Mouse (Mus musculus) T-cell, adult 2 months (primary cell): ENCODE results near the gene Mogat2.

Source experiments
- DNase-seq: peaks from one replicate; pipeline ENCODE4 v3.0.0; 2022; ENCODE audit warnings: low spot score

Mogat2 gene

DNA sequence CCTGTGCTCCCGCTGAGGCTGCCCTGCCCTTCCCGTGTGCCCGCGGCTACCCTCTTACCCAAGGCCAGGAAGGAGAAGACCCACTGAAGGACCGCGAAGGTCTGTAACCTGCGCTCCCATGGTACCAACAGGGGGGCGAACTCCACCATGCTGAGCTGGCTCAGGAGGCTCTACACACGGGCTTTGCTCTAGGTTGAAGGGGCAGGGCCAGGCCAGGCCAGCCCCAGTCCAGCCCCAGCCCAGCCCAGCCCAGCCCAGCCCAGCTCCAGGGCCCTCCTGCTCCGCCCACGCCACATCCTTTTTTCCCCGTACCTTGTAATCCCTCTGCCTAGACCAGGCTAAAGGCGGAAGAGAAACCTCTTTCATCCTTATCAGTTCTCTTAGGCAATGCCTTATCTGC lies at the start of gene Mogat2:
Gene Mogat2, minus strand, starts transcription at position 203 of the 400 bp plus-strand sequence.
- DNase-seq, result no peak

DNA sequence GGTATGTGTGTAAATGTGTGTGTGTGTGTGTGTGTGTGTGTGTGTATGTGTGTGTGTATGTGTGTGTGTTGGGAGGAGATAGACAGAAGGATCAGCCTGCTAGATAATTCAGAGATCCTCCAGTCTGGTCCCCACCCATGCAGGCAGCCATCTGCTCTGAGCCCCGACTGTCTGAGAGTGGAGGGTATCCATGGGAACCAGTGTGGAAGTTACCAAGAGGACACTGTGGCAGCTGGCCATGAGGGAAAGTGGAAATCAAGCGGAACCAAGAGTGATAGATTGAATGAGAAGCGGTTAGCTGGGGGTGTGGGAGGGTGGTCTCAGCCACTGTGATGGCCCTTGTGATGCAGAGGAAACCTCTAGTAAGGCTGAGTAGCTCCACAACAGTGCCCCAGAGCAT lies 48.9 kb upstream of the Mogat2 start:
- no peak for DNase-seq

DNA sequence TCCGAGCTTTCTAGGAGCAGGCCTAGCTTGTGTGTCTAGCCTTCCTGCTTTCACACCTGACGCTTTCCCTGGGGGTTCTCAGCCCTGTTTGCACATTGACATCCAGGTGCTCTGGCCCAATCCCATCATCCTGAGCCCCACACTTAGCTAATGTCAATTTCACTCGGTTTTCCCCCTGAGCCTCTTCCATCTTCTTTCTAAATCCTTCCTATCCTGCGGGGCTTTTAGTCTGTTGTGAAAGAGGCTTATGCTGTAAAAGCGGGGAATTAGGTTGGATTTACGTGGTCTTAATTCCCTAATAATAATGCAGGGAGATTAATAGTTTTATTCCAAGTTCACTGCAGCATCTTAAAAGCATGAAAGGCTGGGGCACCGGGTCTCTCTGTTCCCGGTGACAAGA lies 41.2 kb upstream of the Mogat2 start:
- no peak for DNase-seq

DNA sequence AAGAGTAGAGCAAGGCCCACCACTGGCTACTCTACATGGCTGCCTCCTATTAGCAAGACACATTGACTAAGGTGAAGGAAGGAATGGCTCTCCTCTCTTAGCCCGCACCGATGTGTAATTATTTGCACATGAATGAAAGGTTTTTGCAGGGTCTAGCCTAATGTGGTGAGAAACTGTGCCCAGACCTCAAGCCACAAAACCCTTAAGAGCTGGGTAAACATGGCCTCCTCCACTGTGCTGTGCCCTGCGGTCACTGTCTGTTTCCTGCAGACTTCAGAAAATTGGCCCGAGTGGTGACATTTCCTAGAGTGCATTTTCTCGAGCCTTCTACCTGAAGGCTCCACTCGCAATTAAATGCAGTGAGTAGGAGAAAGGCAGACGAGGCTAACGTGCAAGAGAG lies 39.9 kb upstream of the Mogat2 start:
- no peak for DNase-seq

DNA sequence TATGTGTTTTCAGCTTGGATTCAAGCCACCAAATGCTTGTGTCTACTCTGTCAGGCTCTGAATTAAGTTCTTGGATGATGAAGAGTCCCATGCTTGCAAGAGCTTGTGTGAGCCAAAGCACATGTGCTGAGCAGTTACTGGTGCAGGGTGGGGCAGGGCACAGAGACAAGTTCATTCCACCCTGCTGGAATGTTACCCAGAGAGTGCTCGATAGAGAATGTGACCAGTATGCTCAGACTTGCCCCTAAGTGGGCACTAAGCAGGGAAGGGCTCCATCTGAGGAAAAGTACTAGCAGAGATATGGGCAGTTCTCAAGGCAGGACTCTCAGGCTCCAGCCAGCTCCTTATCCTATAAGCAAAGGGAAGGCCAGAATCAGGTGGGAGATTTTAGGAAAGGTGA lies 38.3 kb upstream of the Mogat2 start:
- no peak for DNase-seq

DNA sequence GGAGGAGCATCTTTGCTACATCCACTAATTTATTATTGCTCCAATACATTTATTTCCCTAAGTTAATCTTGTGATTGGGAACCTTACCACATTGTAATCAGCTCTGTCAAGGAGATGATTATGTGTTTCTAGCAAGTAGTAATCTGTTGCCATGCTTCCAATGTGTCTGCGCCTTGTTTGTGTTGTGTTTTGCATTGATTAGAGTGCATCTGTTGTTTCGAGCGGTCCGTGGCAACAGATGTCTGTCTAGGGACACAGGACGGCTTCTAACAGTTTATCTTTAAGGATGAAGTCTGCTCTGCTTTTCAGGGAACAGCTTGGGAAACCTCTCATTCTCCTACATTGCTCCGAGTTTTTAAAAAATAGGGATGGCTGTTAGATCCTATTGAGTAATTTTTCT lies 36.7 kb upstream of the Mogat2 start:
- DNase-seq, result no peak

DNA sequence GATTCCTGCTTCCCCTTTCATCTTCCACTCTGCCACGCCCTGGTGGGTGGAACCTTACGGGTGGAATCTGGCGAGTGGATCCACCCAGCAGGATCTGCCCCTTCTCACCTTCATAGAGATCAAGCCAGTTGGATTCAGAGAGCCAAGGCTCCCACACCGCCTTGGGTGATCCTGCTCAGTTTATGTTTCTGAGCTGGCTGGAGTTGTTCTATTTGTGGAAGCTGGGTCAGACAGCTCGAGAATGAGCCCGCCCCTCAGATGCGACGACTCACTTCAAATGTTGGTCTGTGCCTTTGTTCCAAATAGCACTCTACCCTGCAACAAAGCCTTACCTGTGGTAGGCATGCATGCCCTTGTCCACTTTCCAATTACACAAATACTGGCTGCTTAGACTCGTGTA lies 33.2 kb upstream of the Mogat2 start:
- no peak for DNase-seq

DNA sequence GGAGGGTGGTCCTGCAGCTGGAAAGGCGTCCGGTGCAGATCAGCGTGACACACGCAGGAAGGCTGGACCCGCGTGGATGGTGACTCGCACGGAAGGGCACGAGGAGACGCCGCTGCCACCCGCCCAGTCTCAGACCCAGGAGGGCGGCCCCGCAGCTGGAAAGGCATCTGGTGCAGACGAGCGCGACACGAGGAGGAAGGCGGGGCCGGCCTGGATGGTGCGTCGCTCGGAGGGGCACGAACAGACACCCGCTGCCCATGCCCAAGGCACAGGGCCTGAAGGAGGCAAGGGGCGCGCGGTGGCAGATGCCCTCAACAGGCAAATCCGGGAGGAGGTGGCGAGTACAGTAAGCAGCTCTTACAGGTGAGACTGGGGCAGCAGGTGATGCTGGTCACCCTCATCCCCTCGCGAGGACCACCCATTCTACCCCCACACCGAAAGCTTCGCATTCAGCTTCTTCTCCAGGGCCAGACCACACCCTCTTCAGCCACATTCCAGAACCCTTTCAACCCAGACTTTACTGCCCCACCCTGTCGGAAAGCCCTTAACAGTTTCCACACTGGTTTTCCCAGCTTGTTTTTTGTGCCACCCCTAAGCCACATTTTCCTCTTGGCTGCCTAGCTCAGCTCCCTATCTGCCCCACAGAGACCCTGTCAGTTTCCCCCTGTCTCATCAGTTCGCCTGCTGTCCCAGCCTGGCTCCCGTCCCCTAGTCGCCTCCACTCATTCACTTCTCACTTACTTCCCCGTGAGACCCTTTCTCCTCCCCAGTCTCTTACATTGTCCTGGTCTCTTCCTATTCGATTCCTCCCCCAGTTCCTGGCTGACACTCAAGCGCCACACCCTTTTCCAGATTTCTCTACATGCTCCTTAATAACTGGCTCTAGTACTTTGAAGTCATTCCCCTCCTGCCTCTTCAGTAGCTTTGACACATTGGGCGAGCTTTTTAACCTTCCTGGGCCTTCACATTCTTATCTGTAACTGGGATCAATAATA lies 30.8 kb upstream of the Mogat2 start:
- no peak for DNase-seq

DNA sequence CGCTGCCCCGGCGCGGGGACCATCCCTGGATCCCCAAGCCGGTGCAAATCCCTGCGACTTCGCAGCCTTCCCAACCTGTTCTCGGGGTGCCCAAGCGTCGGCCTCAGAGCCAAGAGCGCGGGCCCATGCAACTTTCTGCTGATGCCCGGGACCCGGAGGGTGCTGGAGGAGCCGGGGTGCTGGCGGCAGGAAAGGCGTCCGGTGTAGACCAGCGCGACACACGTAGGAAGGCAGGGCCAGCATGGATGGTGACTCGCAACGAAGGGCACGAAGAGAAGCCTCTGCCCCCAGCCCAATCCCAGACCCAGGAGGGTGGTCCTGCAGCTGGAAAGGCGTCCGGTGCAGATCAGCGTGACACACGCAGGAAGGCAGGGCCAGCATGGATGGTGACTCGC lies 30.1 kb upstream of the Mogat2 start:
- DNase-seq, result no peak

DNA sequence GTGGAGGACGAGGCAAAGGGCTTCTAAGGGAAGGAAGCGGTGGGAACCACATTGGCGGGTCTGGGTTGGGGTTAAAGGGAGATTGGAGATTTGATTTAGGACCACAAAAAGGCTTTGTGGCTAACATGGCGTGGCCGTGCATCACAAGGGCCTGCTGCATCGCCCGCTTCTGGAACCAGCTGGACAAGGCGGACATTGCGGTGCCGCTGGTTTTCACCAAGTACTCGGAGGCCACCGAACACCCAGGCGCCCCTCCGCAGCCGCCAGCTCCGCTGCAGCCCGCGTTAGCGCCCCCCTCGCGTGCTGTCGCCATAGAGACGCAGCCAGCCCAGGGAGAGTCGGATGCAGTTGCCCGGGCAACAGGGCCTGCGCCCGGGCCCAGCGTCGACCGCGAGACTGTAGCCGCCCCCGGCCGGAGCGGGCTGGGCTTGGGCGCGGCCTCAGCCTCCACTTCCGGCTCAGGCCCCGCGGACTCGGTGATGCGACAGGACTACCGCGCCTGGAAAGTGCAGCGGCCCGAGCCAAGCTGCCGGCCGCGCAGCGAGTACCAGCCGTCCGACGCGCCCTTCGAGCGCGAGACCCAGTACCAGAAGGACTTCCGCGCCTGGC lies 29.6 kb upstream of the Mogat2 start:
- peak; percentile 4 for DNase-seq

DNA sequence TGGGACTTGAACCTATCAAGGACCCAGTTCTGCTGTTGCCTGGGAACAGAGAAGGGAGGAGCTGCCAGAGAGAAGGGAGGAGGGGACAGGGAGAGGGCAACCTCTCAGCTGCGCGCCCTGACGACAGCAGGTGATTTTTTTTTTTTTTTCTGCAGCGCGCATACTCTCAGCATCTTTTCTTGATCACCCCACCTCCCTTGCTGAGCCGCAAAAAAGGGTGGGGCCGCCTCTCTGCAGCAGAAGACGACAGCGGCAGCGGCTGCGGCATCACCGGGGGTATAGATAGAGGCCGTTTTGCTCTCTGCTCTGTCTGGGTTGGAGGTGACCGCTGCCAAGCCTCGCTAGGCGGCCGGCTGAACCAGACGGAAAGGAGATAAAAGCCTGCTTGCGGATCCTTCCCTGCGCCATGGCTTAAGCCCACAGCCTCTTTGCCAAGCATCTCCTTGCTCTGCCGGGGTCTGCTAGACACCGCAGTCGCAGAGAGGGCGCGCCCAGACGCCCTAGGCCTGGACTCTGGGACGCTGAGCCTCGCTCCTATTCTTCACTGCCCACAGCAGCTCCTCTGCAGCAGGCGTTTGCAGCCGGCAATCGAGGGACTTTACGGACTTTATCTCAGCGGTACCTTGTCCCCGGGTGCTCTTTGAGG lies 29.0 kb upstream of the Mogat2 start, which contains the start of gene Map6:
Gene Map6, plus strand, starts transcription at position 197 of the 646 bp plus-strand sequence.
- peak; percentile 25 for DNase-seq

DNA sequence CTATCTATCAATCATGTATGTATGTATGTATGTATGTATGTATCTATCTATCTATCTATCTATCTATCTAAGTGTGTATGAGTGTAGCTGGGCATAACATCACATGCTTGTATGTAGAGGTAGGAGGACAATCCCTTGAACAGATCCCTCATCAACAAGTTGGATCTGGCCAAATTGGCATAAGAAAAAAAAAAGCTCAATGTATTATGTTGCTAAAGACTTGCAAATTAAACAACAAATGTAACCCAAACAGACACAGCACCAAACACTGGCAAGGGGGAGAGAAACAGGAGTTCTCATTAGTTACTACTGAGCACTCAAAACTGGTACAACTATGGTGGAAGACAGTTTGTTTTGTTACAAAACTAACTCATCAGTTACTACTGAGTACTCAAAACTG lies 26.2 kb upstream of the Mogat2 start:
- DNase-seq, result no peak

DNA sequence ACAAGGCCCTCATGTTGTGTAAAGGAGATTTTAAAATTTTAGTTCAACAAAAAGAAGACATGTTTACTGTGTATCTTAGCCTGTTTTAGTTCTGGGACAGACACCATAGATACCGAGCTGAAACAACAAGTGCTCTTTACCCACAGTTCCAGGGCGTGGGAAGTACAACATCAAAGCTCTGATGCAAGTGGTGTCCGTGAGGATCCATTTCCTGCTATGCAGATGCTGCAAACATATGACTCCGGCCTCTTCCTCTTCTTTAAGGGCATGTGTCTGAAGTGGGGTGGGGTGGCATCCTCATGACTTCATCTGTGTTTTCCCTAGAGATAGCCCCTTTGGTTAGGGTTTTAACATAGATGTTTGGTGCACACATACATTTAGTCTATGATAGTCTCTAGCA lies 25.1 kb upstream of the Mogat2 start:
- DNase-seq, result no peak

DNA sequence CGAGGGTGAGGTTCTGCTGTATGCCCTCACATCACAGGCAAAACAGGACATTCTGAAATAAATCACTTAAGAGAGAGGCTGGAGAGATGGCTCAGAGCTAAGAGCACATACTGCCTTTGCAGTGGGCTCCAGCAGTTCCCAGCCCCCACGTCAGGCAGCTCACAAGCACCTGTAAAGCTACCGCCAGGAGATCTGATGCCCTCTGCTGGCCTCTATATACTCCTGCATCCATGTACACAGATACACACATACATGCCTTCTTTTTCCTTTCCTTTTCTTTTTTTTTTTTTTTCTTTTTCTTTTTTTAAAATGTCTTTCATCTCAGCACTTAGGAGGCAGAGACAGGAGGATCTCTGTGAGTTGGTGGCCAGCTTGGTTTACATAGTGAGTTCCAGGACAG lies 23.5 kb upstream of the Mogat2 start:
- DNase-seq, result no peak

DNA sequence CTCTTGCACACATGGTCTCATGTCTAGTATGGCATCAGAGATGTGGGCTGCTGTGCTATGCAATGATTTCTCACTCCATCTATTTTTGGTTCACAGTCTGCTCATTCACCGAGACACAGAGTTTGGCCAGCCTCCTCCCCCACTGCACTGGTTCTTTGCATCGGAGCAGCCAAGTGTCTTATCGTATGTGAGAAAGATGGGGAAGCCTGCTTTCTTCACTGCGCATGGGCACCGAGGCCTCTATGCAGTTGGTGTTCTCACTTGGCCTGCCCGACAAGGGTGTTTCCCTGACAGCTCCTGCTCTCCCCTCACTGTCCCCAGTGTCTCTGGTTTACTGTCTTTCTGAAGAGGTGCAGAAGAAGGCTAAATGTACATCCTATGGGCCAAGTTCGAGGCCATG lies 16.6 kb upstream of the Mogat2 start:
- DNase-seq, result no peak

DNA sequence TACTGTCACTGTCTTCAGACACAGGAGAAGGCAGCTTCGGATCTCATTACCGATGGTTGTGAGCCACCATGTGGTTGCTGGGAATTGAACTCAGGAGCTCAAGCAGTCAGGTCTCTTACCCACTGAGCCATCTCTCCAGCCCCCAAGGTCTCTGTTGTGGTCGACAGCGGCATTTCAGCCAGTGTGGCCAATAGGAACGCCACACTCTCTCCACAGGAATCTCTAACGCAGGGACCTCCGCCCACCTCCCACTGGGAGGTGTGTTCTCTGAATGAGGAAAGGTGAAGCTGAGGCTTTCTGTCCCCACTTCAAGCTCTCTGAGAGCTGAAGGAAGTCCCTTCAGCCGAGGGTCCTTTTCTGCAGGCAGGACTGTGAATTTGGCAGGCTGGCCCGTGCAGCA lies 12.0 kb upstream of the Mogat2 start:
- DNase-seq, result no peak

DNA sequence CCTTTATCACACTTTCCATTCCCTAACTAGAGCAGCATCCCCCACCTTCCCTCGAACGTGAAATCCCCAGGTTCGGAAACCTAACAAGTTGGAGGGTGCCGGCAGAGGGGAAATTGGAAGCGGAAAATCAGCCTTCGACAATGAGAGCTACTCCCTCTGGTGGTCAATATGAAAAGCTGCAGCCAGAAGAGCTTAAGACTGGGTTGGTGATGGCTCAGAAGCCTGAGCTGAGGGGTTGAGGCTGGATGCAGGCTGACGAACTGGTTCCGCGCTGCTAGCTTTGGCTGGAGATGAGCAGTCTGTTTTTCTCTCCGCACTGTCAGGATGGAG lies 11.1 kb upstream of the Mogat2 start:
- DNase-seq, result peak; percentile 31

DNA sequence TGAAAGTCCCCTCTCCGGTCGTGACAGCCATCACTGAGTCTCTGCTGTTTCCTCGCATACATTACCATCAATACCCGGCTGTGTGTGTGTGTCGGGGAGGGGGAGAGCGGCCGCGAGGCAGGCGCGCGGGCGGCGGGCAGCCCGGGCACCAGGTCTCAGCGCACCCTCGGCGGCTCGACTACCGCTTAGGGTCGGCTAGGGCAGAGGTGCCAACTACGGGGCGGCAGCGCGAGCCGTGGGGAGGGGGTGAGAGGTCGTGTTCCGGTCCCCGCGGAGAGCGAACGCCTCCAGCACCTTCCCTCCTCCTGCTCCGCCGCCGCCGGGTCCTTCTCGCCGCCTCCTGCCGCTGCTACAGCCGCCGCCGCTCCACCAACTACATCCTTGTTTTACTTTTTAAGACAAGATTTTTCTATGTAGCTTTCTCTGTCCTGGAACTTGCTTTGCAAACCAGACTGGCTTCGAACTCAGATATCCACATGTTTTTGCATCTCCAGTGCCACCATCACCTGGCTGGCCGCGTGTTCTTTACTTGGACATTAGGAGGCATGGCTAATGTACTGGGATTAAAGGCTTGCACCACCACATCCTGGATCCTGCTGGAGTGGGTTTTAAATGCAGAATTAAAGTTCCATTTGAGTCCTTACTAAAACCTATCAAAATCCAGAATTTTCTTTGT lies 10.6 kb upstream of the Mogat2 start:
- DNase-seq, result peak; percentile 16

DNA sequence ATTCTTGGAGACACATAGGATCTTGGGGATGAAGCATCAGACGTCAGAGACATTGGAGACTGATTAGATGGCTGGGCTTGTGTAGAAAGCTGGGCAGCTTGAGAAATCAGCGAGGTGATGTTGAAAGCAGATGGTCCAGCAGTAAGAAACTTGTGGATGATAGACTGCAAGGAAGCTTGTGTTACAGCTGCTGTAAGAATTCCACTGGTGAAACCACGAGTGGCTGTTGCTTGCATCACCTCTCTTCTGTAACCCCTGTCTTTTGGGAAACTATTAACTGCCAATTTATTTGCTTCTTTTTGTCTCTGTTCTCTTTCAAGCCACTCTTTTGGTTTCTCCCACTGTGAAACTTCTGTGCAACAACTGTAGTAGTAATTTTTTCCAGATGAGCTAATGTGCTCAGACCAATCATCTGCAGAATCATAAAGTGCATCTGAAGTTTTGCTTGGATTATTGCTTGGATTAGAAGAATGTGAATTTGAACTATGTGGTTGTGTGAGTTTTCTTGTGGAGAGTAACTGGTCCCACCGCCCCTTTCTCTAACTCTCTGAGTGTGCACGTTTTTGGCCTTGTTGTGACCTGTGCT lies 9.8 kb upstream of the Mogat2 start:
- DNase-seq, result no peak

DNA sequence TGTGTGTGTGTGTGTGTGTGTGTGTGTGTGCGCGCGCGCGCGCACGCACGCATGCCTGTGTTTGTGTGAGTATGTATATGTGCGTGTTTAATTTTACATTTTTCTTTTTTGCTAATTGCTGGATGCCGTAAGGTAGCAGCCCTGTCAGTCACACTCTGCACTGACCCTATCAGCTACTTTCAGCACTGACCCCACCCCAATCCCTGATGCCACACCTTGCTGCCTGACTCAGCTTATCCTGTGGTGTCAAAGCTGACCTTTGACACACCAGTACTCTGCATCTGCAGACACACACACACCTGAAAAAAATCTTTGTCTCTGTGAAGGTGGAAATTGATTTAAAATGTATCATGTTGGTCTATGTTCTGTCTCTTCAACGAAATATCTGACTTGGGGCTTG lies 3.7 kb upstream of the Mogat2 start:
- no peak for DNase-seq

DNA sequence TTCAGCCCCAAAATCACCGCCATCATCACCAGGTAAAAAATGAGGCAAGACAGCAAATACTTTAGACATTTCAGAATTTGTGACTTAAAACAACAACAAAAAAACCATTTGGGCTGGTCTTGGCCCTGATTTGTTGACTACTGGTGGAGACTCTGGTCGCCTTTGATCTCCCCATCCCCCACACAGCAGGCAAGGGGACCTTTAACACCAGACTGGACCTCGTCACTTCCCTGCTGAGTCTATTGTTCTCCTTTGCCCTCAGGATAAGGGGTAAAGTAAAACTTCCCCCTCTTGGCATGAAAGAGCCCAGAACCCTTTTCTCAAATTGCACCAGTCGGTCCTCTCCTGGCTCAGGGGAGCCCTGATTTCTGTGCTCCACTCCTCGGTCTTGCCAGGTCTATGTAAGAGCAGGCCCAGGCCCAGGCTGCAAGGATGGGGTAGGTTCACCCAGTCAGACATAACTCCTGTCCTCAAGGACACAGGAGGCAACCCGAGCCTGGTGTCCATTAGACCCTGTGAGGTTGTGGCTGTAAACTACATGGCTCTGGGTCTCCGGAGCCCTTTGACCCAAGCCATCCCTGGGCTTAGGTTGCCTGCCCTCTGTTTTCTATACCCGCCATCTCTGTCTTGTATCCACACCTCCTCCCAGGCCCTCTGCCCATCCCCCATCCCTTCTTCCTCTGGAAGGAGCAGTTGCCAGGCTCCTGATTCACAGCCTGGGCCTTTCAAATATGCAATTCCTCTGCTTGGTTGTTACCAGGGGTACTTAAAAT lies 1.3 kb downstream of the Mogat2 start:
- no peak for DNase-seq
